Mouse (Mus musculus): ENCODE data around the gene Wbp1.

- no peak for TF ChIP-seq POLR2A (IDR thresholded peaks at IDR 0.05; ENCODE audit: borderline replicate concordance, insufficient read depth, low read length)
- no peak for TF ChIP-seq CTCF (IDR thresholded peaks at IDR 0.05; ENCODE audit: borderline replicate concordance, insufficient read depth, low read depth, low read length)
Observed at GRCm38 (mm10) chr6:83116373-83117164, 4.8 kb downstream of the Wbp1 start.
